Mouse (Mus musculus): ENCODE data around the gene Vav1.

DNA sequence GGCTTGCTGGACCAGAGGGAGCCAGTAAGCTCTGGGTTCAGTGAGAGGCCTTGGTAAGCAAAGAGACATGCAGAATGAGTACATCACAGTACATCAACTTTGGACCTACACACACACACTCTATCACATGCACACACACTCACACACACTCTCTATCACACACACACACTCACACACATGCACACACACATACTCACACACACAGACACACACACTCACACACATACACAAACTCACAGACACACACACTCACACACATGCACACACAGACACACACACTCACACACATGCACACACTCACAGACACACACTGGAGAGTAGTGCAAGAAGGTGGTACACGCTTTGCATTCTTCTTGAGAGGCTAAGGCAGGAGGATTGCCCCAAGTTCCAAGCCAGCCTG lies 46.7 kb upstream of the Vav1 start:
- TF ChIP-seq CTCF (IDR thresholded peaks at IDR 0.05; ENCODE audit: low read depth) (no peak), EP300 (optimal IDR thresholded peaks at IDR 0.05) (no peak)
